Mouse (Mus musculus) C2C12 (cell line): ENCODE results near the gene Sap30bp.

Experiments
- CEBPB ChIP-seq: IDR thresholded peaks from one replicate; pipeline ENCODE4 v1.6.1; 2011; ENCODE audit warnings: low read depth, mild to moderate bottlenecking, control low read depth, moderate library complexity
- CTCF ChIP-seq: IDR thresholded peaks from one replicate; pipeline ENCODE4 v1.5.1; 2011; ENCODE audit not compliant: control insufficient read depth, insufficient read depth, insufficient read length
- FOSL1 ChIP-seq: IDR thresholded peaks from one replicate; pipeline ENCODE4 v1.8.0; 2011; ENCODE audit warnings: mild to moderate bottlenecking, low read length; ENCODE audit not compliant: poor library complexity, insufficient read depth, severe bottlenecking
- MAX ChIP-seq: IDR thresholded peaks from one replicate; pipeline ENCODE4 v1.6.1; 2011; ENCODE audit warnings: mild to moderate bottlenecking, control low read depth
- MYOD1 ChIP-seq: IDR thresholded peaks from one replicate; pipeline ENCODE4 v1.6.1; 2011; ENCODE audit warnings: low read depth; ENCODE audit not compliant: control insufficient read depth, insufficient read length
- MYOG ChIP-seq: IDR thresholded peaks from one replicate; pipeline ENCODE4 v1.6.1; 2011; ENCODE audit not compliant: control insufficient read depth, insufficient read length; ENCODE audit errors: extremely low read depth
- USF1 ChIP-seq: IDR thresholded peaks from one replicate; pipeline ENCODE4 v1.6.1; 2011; ENCODE audit warnings: low read depth, mild to moderate bottlenecking, control low read depth, moderate library complexity

- TF ChIP-seq MYOD1 = no peak
- TF ChIP-seq CTCF = no peak
- TF ChIP-seq MYOG = no peak
- no peak for TF ChIP-seq MAX
- no peak for TF ChIP-seq USF1
- no peak for TF ChIP-seq CEBPB
- TF ChIP-seq FOSL1 = no peak
Measured at GRCm38 (mm10) chr11:115968731-115969405, 35.8 kb downstream of the Sap30bp start.
